Mouse (Mus musculus) layer of hippocampus, adult 2 months (tissue): ENCODE results near the gene Tmem104. TPM values are rescaled to one million over a fixed set of nuclear protein-coding genes. Genes with fewer than 3 reads are reported as not detected.

Experiments used
- DNase-seq, 2 experiments: peaks; one replicate each; pipeline ENCODE4 v3.0.0; 2022; ENCODE audit warnings: low spot score in 2 of 2
- H3K27ac ChIP-seq: fragments of 200-600 bp; 2 replicates; pipeline ENCODE4 v1.8.1; 2022
- H3K4me3 ChIP-seq: fragments of 200-600 bp; 2 replicates; pipeline ENCODE4 v1.8.1; 2022; ENCODE audit warnings: mild to moderate bottlenecking
- CTCF ChIP-seq: fragments of 200-600 bp; conservative IDR thresholded peaks from 2 replicates; pipeline ENCODE4 v1.8.1; 2022; ENCODE audit warnings: antibody characterized with exemption, mild to moderate bottlenecking, moderate library complexity
- long read RNA-seq, 2 experiments: library from polyadenylated mRNA; stranded (forward); transcript quantifications; one replicate each; pipeline ENCODE4 v2.0.0; 2021; ENCODE audit warnings: borderline mapping rate in 2 of 2
- total RNA-seq, 2 experiments: library from RNA; stranded (reverse); gene quantifications; 2 replicates each; pipeline ENCODE4 v1.2.3; 2021

Gene Tmem104
- total RNA-seq: 10 to 100 TPM; 18.1 to 20.1 TPM
- long read RNA-seq, experiment 1, full-length matches to known transcripts: 8 of 16 reads
- long read RNA-seq, experiment 1, partial matches to known transcripts: 5 of 16 reads
- long read RNA-seq, experiment 1, other reads (novel, unspliced or antisense): 3 of 16 reads
- long read RNA-seq, experiment 2, full-length matches to known transcripts: 6 of 21 reads
- long read RNA-seq, experiment 2, partial matches to known transcripts: 1 of 21 reads
- long read RNA-seq, experiment 2, other reads (novel, unspliced or antisense): 14 of 21 reads

DNA sequence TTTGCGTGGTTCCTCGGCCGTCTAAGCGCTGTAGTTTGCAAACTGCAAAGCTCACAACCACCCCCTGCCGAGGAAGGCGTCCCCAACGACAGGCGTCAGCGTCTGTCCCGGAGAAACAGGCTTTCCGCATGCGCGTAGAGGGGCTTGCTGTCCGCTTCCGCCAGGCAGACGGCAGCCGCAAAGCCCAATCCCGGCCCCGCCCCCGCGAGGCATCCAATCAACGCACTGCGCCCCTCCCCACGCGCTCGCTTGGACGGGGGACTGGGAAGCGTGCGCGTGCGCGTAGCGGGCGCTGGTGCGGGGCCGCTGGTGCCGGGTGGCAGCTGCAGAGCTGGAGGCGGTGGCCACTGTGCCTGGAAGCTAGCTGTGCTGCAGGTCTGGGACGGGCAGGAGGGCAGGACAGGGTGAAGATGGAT is at the start of gene Tmem104:
Tmem104 (plus strand) TSS at position 264 of the 416 bp plus-strand sequence.
- TF ChIP-seq CTCF: peak; percentile 44
- Histone ChIP-seq H3K27ac (peak within 1 kb of the TSS; percentile 93), H3K4me3 (peak within 1 kb of the TSS; percentile 93)
- peak; percentile 99 to 100 for DNase-seq

DNA sequence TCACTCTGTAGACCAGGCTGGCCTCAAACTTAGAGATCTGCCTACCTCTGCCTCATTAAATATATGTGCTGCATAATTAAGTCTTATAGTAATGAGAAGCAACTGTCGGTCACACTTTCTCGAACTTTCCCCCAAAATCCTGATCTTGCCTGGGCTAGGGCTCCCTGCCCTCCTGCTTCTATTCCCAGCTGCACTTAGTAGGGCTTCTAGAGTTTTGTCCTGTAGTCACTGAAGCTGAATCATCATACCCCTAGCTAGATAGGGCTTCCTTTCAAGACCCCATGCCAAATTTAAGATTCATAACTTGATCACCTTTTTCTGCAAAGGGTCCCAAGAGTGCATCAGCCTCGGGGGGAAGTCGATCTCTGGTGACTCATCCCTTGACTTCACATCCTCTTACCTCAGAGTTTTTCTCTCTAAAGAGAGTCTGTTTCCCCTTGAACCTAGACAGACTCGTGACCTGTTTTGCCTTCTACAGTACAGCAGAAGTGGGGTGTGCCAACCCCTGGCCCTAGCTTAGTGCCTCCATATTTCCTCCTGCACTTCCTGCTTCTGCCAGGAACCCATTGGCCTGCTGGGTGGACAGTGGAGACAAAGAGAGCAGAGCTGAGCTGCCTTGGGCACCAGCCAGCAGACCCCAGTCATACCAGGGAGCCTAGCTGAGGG is 48.6 kb upstream of the Tmem104 start:
- no peak overlapping the region for H3K27ac ChIP-seq
- TF ChIP-seq CTCF: no peak
- no peak overlapping the region for H3K4me3 ChIP-seq
- no peak for DNase-seq

DNA sequence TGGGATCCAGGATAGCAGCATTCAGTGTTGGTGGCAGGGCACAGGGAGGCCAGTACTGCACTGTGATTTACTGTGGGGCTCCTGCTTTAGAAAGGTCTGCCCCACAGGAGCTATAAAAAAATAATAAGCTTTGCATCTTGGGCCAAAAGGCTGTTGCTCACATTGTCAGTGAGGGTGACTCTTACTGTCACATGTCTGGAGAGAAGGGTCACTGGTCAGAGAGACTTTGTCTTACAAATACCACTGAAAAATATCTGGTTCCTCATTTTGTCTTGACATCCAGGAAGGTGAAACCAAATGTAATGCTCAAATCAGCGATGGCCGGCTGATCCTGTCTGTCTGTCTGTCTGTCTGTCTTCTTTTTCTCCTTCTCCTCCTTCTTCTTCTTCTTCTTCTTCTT is 45.3 kb upstream of the Tmem104 start:
- no peak for TF ChIP-seq CTCF
- Histone ChIP-seq H3K27ac (no peak overlapping the region), H3K4me3 (no peak overlapping the region)
- no peak for DNase-seq

DNA sequence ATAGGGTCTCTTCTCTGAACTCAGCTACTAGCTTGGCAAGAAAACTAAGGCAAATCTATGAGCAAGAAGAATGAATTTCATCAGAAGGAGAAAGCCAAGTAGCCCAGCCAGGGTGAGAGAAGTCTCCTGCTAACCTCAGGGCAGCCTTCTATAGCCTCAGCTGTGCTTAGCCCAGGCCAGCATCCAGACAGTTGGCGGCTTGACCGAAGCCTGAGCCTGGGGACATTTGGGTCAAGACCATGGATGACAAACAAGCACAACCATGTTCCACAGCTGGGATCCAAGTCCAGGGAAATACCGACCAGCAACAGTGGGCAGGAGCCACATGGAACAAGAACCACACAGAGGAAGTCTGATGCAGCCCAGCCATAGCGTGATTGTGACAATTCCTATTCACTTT is 39.5 kb upstream of the Tmem104 start:
- Histone ChIP-seq H3K27ac (no peak overlapping the region), H3K4me3 (no peak overlapping the region)
- TF ChIP-seq CTCF: no peak
- DNase-seq: no peak

DNA sequence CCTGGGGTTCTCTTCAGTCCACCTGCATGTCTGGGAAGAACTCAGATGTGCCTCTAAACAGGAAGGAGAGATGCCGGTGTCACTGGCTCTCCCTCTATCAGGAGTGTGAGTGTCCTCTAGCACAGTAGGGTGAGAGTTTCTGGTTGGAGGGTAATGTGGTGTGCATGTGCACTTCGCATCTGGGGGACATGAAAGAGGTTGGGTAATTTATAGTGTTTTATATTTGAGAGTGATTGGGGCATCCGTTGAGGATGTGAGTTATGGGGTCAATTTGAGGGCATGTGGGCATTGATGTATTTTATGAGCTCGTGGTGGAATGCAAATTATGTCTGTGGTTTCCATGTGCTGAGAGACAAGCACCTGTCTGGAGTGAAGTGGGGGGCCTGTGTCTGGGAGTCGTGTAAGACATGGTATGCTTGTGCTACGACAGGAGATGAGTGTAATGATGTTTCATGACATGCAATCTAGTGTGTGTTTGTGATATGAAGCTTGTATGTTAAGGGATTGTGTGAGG is 36.5 kb upstream of the Tmem104 start:
- no peak for TF ChIP-seq CTCF
- H3K4me3 ChIP-seq: no peak overlapping the region
- DNase-seq: no peak
- H3K27ac ChIP-seq: no peak overlapping the region

DNA sequence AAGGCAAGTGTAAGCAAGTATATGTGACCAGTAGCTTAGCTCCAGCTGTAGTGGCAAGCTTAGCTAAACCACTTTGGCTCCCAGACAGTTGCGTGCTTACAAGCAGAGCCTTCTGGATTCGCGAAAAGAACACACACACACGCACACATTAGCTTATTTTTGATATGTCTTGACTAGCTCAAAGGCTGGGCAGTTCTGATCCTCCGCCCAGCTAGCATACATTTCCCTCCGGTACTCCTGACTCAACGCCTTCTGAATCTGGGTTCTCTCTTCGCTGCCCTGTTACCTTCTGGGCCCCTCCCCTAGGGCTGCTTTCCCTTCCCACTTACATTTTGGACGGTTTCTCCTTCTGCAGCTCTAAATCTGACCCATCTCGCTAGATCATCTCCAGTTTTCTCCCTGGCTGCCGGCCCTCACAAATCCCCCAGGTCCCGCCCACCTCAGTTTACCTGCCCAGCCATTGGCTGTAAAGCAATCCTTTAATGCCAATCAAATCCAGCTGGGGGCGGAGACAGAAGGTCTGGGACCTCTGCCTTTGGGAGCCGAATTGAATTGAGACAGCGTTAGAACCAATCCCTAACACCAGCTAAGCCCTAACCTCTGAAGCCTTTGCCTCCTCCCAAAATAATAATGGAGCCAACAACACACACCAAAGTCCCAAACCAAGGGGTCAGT is 35.4 kb upstream of the Tmem104 start:
- peak in 1 of 2 experiments; percentile 25 for DNase-seq
- no peak for TF ChIP-seq CTCF
- Histone ChIP-seq H3K4me3 (no peak overlapping the region; the same call in 1 of the 2 replicates), H3K27ac (no peak overlapping the region)

DNA sequence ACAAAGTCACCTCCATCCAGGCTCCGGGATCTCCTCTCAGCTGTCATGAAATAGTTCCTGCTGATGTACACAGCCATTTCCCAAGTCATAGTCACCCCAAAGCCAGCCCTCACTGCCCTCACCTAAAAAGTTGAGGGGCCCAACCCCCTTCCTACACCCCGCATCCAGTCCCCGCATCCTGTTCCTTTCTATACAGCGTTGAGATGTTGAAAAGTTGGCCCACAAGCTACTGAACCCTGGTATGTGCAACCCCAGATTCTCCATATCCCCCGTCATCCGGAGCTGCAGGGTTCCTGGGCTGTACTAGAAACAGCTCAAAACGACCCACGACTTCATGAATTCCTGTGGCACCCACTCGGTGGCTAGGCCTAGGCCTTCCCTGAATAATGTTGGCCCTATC is 34.2 kb upstream of the Tmem104 start:
- no peak for TF ChIP-seq CTCF
- no peak for DNase-seq
- H3K4me3 ChIP-seq: no peak overlapping the region
- no peak overlapping the region for H3K27ac ChIP-seq

DNA sequence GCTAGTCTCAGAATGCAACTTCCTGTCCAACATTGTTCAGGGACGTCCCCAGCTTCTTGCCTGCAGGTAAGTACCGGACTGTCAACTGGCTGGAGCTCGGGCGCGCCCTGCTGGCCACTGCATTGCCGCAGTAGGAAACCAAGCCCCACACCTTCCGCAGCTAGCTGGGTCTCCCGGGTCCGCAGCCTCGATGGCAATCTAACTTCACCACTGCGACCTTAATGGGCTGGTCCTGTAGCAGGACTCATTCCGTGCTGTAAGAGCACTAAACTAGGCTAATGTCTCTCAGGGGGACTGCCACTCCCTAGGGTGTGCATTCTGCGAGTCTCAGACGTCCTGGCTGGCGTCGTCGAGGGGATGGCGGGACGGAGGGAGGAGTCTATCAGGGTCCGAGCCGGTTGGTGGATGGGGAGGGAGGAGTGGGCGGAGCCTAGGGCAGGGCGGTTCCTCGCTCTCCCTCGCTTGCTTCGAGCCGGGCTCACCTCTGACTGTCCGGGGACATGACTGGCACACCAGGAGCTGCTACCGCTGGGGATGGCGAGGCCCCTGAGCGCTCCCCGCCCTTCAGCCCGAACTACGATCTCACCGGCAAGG is 33.5 kb upstream of the Tmem104 start:
- H3K4me3 ChIP-seq: peak overlapping the region; percentile 17; the same call in 1 of the 2 replicates
- TF ChIP-seq CTCF: peak; percentile 84
- DNase-seq: peak in 1 of 2 experiments; percentile 60
- H3K27ac ChIP-seq: no peak overlapping the region

DNA sequence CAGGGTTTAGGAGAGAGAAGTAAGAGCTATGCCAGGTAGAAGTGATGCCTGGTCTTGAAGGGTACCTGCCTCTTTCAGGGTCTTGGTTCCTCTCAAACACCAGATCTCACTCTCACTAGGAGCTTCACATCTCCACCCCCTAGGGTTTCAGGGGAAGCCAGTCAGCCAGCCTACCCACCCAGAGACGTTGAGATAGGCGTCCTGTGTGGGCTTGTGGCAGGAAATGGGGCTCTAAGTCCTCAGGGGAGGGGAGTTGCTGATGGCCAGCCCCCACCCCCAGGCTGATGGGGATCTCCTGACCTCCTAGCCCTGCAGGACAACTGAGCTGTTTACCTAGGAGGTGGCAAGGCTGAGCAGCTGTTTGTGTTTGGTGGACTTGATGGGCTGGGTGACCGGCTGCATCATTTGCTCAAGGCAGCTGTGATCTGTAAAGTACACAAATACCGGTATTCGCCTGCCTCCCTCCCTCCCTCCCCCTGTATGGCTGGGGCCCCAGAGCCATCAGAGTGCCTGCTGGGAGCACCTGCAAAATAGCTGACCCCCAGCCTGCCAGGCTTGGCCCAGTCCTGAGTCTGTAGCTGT is 32.1 kb upstream of the Tmem104 start:
- no peak for TF ChIP-seq CTCF
- DNase-seq: no peak

DNA sequence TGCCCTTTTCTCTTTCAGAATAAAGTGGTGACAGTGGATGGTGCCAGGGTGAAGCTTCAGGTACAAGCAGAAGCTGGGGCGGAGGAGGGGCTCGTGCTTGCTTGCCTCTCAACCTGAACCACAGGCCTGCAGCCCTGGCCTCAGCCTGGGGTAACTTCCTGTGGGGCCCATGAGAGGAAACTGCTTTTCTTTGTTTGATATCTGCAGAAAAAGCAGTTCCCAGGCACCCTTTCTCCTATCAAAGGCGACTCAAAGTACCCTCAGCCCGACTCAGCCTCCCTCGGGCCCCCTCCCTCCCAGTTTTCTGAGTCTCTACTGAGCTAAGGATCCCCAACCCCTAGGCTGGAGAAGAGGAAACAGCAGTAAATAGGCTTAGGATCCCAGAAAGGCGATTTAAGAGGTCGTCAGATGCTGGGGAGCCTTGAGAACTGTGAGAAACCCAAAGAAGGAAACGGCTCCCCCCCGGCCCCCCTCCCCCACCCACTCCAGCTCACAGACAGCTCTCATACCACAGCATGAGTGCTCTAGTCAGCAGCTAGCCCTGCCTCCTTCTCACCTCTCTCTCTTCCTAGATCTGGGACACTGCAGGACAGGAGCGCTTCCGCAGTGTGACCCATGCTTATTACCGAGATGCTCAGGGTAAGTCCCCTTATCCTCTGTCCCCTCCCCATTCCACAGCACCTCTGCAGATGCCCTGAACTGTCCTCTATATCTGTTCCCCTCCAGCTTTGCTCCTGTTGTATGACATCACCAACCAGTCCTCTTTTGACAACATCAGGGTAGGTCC is 29.2 kb upstream of the Tmem104 start:
- no peak for DNase-seq
- H3K4me3 ChIP-seq: no peak overlapping the region
- TF ChIP-seq CTCF: no peak
- no peak overlapping the region for H3K27ac ChIP-seq

More for the DNA sequence above, 32.1 kb upstream of the Tmem104 start:
- Histone ChIP-seq H3K27ac (no peak overlapping the region), H3K4me3 (no peak overlapping the region)

DNA sequence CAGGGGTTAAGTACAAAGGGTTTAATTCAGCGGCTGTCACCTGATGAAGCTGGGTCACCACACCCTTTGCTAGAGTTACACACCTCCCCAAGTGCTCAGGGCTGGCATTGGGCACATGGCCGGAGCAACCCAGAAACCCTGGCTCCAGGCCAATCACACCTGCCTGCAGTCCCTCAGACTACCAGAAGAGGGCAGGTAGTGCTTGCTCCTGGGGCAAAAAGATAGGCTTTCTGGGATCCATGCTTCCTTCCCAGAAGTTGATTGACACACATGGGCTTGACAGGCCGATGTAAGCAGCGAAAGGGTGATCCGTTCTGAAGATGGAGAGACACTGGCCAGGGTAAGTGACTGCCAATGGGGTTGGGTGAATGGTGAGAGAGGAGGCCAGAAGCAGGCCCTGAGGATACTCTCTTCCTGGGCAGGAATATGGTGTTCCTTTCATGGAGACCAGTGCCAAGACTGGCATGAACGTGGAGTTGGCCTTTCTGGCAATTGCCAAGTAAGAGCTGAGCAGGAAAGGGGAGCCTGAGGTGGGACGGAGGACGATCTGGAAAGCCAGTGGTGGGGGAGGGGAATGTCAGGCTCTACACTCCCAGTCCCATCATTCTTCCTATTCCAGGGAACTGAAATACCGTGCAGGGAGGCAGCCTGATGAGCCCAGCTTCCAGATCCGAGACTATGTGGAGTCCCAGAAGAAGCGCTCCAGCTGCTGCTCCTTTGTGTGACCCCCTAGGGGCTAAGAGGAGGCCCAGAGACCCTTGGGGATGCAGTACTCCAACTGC is 27.1 kb upstream of the Tmem104 start:
- TF ChIP-seq CTCF: peak; percentile 86
- Histone ChIP-seq H3K27ac (no peak overlapping the region), H3K4me3 (no peak overlapping the region)
- peak in 1 of 2 experiments; percentile 61 for DNase-seq
